Mouse (Mus musculus) lung, postnatal 0 days (tissue): Measurements from ENCODE around the gene Gpm6b. TPM values are rescaled to one million over a fixed set of nuclear protein-coding genes. Genes with fewer than 3 reads are reported as not detected.

ENCODE experiments used
- ATAC-seq: fragments of 200-750 bp; cut with Nextera tagmentation; 2 replicates; pipeline ENCODE4 v1.8.0; 2017; ENCODE audit warnings: moderate library complexity
- DNase-seq: peaks from one replicate; pipeline ENCODE4 v3.0.0-alpha.2; 2016; ENCODE audit warnings: low spot score
- H3K27ac ChIP-seq: fragments of 300-500 bp; sonication (generic); 2 replicates; pipeline ENCODE4 v1.5.1; 2014; ENCODE audit warnings: antibody characterized with exemption, mild to moderate bottlenecking, low read length, mixed read lengths
- H3K27me3 ChIP-seq: fragments of 300-500 bp; sonication (generic); replicated peaks from 2 replicates; pipeline ENCODE4 v1.6.1; 2014; ENCODE audit warnings: low read length, mixed read lengths; ENCODE audit not compliant: insufficient read depth
- H3K36me3 ChIP-seq: fragments of 300-500 bp; sonication (generic); 2 replicates; pipeline ENCODE4 v1.6.1; 2014; ENCODE audit warnings: low read length, mixed read lengths; ENCODE audit not compliant: insufficient read depth
- H3K4me1 ChIP-seq: fragments of 300-500 bp; sonication (generic); 2 replicates; pipeline ENCODE4 v1.6.1; 2014; ENCODE audit warnings: antibody characterized with exemption, low read depth, low read length, mixed read lengths; ENCODE audit not compliant: insufficient read depth
- H3K4me2 ChIP-seq: fragments of 300-500 bp; sonication (generic); replicated peaks from 2 replicates; pipeline ENCODE4 v1.6.1; 2014; ENCODE audit warnings: low read depth, mild to moderate bottlenecking, low read length, moderate library complexity, mixed read lengths
- H3K4me3 ChIP-seq: fragments of 300-500 bp; sonication (generic); 2 replicates; pipeline ENCODE4 v1.5.1; 2014; ENCODE audit warnings: low read depth, low read length
- H3K9ac ChIP-seq: fragments of 300-500 bp; sonication (generic); replicated peaks from 2 replicates; pipeline ENCODE4 v1.6.1; 2014; ENCODE audit warnings: low read depth, mild to moderate bottlenecking
- H3K9me3 ChIP-seq: fragments of 300-500 bp; sonication (generic); 2 replicates; pipeline ENCODE4 v1.6.1; 2016; ENCODE audit warnings: low read length, mixed read lengths
- CTCF ChIP-seq: IDR thresholded peaks from 2 replicates; pipeline ENCODE4 v1.5.1; 2016; ENCODE audit warnings: antibody characterized with exemption, mild to moderate bottlenecking
- EP300 ChIP-seq: IDR thresholded peaks from 2 replicates; pipeline ENCODE4 v1.6.1; 2016; ENCODE audit warnings: antibody characterized with exemption, mild to moderate bottlenecking, control low read depth
- WGBS: fragments of 180-500 bp; shearing (Covaris S2); extraction: QIAGEN DNeasy Blood & Tissue Kit; methylation state at CpG from one replicate; pipeline ENCODE4 v1.1.7; 2014; 5-methylcytosine and 5-hydroxymethylcytosine counted together
- polyA plus RNA-seq: library from polyadenylated mRNA; unstranded; fragments of >200 nt; fragmentation: Nextera tagmentation; extraction: Ambion mirVana; gene quantifications from 2 replicates; pipeline ENCODE4 v1.2.1, GENCODE M21; 2015

Gene Gpm6b
- polyA plus RNA-seq, 1 experiment from 2014 or later: 42.4 TPM

DNA sequence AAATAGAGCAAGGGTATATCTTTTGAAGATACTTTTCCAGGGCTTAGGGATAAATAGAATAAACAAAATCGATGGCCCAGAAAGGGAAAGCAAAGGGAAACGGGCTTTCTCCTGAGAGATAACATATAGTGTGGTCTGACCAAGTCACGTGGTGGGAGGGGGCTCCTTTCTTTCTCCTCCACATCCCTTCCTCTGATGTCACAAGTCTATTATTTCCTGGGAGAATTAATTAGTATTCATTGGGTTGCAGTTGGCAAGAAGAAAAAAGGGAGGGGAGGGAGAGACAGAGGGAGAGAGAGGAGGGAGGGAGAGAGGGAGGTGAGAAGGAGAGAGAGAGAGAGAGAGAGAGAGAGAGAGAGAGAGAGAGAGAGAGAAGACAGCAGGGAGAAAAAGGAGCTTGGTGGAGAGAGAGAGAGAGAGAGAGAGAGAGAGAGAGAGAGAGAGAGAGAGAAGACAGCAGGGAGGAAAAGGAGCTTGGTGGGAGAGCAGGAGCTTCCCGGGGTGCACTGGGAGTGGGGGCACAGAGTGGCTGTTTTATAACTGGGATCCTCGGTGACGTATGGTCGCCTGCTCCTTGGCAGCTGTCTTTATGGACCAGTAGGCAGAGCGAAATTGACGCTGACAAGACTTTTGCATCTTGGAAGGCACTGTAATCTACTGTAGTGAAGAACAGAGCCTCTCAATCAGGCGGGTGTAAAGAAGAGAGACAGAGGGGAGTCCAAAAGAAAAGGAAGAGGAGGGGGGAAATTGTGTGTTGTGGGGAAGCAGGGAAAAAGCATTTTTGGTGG is 105.7 kb downstream of the Gpm6b start:
- WGBS: 33% methylated on average over 10 of the region's 10 CpGs
- ATAC-seq: no peak
- H3K4me3 ChIP-seq: no peak overlapping the region
- H3K4me2 ChIP-seq: 0 out of 2 replicates have a peak overlapping the region, but pooled peaks have one; percentile 5
- no peak for TF ChIP-seq EP300
- TF ChIP-seq CTCF: no peak
- H3K36me3 ChIP-seq: no peaks in the 10 kb centered on the region
- H3K9me3 ChIP-seq: no peaks in the 10 kb centered on the region
- no peak overlapping the region for H3K9ac ChIP-seq
- H3K27me3 ChIP-seq: no peaks in the 10 kb centered on the region
- no peaks in the 10 kb centered on the region for H3K4me1 ChIP-seq
- peak; percentile 9 for DNase-seq
- H3K27ac ChIP-seq: no peak overlapping the region

DNA sequence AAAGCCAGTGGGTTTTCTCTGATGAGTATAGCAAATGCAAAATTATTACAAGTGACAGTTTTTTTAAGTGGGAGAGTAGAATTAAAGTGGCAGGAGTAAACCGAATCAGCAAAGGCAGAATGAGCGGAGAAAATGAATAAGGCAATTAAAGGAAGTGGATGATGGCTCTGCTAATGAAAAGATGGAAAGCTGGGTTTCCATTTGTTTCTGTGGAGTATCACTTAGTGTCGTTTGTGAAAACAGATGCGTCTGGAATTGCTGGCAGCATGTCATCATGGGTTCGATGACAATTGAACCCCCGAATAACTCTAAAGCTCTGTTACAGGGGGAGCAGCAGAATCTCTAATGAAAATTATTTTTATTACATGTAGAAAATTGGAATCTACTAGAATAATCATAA is 109.4 kb downstream of the Gpm6b start:
- H3K36me3 ChIP-seq: no peaks in the 10 kb centered on the region
- 80% methylated on average over 6 of the region's 6 CpGs for WGBS
- TF ChIP-seq CTCF (no peak), EP300 (no peak)
- no peak for ATAC-seq
- H3K27me3 ChIP-seq: no peaks in the 10 kb centered on the region
- H3K27ac ChIP-seq: no peak overlapping the region
- no peaks in the 10 kb centered on the region for H3K9me3 ChIP-seq
- no peak for DNase-seq
- H3K9ac ChIP-seq: no peak overlapping the region
- no peak overlapping the region for H3K4me3 ChIP-seq
- no peak overlapping the region for H3K4me2 ChIP-seq
- no peaks in the 10 kb centered on the region for H3K4me1 ChIP-seq

DNA sequence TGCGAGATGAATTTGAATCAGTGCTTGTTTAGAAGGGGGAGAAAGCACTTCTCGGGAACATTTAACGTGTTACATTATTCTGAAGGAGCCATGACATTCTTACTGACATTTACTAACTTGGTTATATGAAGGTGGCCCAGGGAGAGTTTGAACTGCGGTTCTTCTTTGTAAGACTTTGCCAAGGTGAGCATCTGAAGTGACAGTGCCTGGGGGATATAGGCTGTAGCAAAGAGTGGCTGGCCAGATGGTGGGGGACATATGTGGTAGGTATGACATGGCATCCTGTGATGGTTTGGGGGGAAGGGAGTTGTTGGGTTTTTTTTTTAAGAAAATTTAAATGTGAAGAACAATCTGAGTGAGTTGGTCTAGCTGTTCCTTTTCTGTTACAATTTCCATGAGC is 109.9 kb downstream of the Gpm6b start:
- no peak overlapping the region for H3K27ac ChIP-seq
- no peak for DNase-seq
- WGBS: 80% methylated on average over 4 of the region's 4 CpGs
- H3K9ac ChIP-seq: no peak overlapping the region
- no peaks in the 10 kb centered on the region for H3K4me1 ChIP-seq
- H3K9me3 ChIP-seq: no peaks in the 10 kb centered on the region
- H3K4me3 ChIP-seq: no peak overlapping the region
- no peak overlapping the region for H3K4me2 ChIP-seq
- ATAC-seq: no peak
- no peak for TF ChIP-seq EP300
- TF ChIP-seq CTCF: no peak
- no peaks in the 10 kb centered on the region for H3K27me3 ChIP-seq
- H3K36me3 ChIP-seq: no peaks in the 10 kb centered on the region

DNA sequence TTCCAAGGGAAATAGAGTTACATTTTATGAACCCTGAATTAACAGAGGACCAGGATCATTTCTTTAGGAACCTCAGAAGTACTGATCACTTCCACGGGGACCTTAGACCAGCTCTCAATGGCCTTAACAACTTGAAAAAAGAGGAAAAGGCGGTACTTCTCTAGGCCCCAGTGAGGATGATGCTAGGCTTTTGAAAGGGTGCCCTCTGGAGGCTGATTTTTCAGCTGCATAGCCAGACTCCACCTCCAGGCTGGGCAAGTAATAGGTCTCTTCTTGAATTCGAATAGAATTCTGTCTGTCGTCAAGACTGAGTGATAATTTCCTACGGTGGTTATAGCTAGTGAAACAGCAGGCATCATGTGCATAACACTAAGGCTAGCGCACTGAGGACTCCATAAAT is 113.1 kb downstream of the Gpm6b start:
- ATAC-seq (peak; percentile 63; the same call in 1 of the 2 replicates), DNase-seq (peak; percentile 60)

DNA sequence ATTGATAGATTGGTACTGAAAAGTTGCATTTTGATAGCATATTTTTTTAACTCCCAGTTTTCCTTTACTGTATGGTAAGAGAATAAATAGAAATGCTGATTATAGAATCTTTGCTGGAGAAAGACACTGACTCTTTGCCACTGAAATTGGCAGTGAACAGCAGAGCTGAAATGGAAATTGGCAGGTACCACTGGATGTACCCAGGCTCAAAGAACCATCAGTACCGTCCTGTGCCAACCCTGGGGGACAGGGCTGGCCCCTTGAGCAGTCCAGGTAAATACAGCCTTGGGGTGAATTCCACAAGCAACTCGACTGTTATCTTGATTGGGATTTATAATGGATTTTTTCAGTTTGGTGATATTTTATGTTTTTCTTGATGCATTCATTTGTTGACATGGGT is 114.7 kb downstream of the Gpm6b start:
- H3K27ac ChIP-seq: no peak overlapping the region
- H3K4me3 ChIP-seq: no peak overlapping the region
- no peak for TF ChIP-seq EP300
- no peak for TF ChIP-seq CTCF
- no peak overlapping the region for H3K4me2 ChIP-seq
- no peaks in the 10 kb centered on the region for H3K36me3 ChIP-seq
- H3K4me1 ChIP-seq: no peaks in the 10 kb centered on the region
- no peak for DNase-seq
- whole genome bisulfite sequencing: 74% methylated on average over 2 of the region's 2 CpGs
- no peak for ATAC-seq
- no peaks in the 10 kb centered on the region for H3K9me3 ChIP-seq
- H3K27me3 ChIP-seq: no peaks in the 10 kb centered on the region
- no peak overlapping the region for H3K9ac ChIP-seq

More for the DNA sequence above, 113.1 kb downstream of the Gpm6b start:
- H3K27me3 ChIP-seq: no peaks in the 10 kb centered on the region
- H3K36me3 ChIP-seq: no peaks in the 10 kb centered on the region
- no peak overlapping the region for H3K4me3 ChIP-seq
- no peaks in the 10 kb centered on the region for H3K9me3 ChIP-seq
- no peaks in the 10 kb centered on the region for H3K4me1 ChIP-seq
- H3K27ac ChIP-seq: no peak overlapping the region
- no peak overlapping the region for H3K4me2 ChIP-seq
- WGBS: 14% methylated on average over 6 of the region's 6 CpGs
- peak; percentile 78 for TF ChIP-seq CTCF
- no peak for TF ChIP-seq EP300
- no peak overlapping the region for H3K9ac ChIP-seq

DNA sequence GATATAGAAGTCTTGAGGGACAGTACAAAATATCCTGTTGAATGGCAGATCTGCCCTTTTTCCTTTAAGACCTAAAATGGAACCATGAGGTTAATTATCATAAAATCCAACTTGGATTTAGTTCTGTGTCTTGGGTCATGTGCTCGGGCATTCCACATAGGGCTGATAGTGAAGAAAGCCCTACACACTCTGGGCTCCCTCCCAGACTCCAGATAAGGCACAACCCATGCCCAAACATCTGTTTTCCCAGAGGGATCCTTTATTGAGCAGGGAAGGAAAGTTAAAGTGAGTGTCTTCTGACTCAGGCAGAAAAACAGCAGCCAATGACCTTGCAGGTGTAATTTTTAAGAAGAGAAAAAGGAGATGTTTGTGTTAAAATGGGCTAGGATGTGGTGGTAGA is 116.2 kb downstream of the Gpm6b start:
- no peaks in the 10 kb centered on the region for H3K36me3 ChIP-seq
- H3K4me3 ChIP-seq: no peak overlapping the region
- TF ChIP-seq CTCF (no peak), EP300 (no peak)
- no peaks in the 10 kb centered on the region for H3K9me3 ChIP-seq
- no peak for DNase-seq
- ATAC-seq: no peak
- H3K9ac ChIP-seq: no peak overlapping the region
- no peak overlapping the region for H3K4me2 ChIP-seq
- no peak overlapping the region for H3K27ac ChIP-seq
- WGBS: 69% methylated on average over 1 of the region's 1 CpGs
- no peaks in the 10 kb centered on the region for H3K4me1 ChIP-seq
- H3K27me3 ChIP-seq: no peaks in the 10 kb centered on the region
